Mouse (Mus musculus) heart, adult 9 months (tissue): Measurements from ENCODE around the gene Fam19a3.
"Not testable (repeated sequence)": the region's sequence is repeated elsewhere in the genome, so short reads cannot be mapped to it uniquely, and the experiment has no call there.

Experiments used
- DNase-seq, 2 experiments: peaks; one replicate each; pipeline ENCODE4 v3.0.0; 2022; ENCODE audit warnings: low spot score in 2 of 2

The Fam19a3 gene

GRCm38 (mm10) chr3:104781471-104781903, at the start of gene Fam19a3:
Gene Fam19a3 (minus strand): TSS chr3:104781840.
- peak in 1 of 2 experiments; percentile 72 for DNase-seq

- no peak for DNase-seq
These were observed 40.8 kb upstream of the Fam19a3 start for GRCm38 (mm10) chr3:104822413-104822812.

DNA sequence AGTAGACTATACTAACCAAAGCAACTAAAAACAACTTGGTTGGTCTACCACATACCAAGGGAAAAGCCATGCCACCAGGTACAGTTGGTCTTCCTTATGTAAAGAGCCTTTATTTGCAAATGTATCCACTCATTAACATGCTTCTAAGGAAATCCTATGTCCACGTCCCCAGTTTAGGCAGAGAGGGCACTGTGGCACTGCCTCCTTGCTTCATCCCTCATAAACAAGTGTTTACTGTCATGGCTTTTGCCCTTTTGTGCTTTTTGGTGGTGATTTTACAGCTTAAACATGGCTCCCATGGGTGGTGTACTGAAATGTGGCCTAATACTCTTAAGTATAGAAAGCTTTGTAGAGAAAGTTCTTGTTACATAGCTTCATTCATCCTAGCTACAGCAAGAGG, 38.8 kb upstream of the Fam19a3 start:
- no peak for DNase-seq

GRCm38 (mm10) chr3:104818749-104819134, 37.1 kb upstream of the Fam19a3 start:
- DNase-seq = peak in 1 of 2 experiments; percentile 15

- DNase-seq = peak; percentile 70 to 72
These were observed 36.5 kb upstream of the Fam19a3 start, which contains the start of gene Mov10 for GRCm38 (mm10) chr3:104817991-104818748. Gene Mov10 (minus strand): TSS chr3:104818563.

DNA sequence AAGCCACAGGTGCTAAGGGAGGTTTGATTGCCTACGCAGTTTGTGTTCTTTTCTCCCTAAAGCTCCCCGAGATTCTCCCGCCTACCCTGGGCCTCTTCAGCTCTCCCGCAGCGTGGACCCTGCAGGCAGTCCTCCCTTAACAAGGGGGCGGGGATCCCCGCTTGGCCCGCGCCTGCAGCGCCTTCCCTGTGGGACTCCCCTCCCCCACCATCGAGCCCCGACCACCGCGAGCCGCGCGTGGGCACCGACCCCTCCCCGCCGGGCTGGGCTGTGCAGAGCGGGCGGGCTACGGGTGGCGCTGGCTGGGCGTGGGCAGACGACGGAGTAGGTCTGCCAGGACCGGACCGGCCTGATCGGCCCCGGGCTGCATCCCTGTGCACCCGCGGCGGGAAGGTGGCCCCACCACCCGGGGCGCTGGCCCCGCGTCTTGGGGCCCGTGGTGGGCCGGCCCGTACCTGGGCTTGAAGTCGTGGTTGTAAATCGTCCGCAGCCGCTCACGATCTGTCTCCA, 35.9 kb upstream of the Fam19a3 start:
- peak; percentile 46 to 58 for DNase-seq

DNA sequence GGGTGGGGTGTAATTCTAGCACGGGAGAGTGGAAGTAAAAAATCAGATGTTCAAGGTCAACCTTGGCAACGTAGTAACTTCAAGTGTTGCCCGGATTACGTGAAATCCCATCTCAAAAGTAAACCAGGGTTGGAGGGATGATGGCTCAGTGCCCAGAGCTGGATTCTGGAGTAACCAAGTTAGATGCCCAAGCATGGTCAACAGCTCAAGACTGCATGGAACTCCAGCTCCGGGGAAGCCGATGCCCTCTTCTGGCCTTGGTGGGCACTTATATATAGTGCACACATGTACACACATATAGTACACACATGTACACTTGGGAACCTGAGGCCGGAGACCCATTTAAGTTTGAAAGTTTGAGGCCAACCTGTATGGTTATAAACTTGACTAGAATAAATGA, 34.5 kb upstream of the Fam19a3 start:
- DNase-seq = no peak

- DNase-seq = no peak
These were observed 33.7 kb upstream of the Fam19a3 start for GRCm38 (mm10) chr3:104815346-104815745.

DNA sequence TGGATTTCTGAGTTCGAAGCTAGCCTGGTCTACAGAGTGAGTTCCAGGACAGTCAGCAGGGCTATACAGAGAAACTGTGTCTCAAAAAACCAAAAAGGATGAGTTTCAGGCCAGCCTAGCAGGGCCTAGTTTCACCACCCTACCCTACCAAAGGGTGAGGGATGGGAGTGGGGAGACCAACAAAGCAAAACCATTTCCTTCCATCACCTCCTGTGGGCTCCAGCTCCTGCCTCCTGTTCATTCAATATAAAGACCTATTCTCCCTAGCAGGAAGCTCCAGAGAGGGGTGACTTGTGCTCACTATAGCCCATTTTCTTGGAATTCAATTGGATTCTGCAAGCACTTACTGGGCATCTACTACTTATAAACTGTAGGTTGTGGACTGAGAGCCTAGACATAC, 33.1 kb upstream of the Fam19a3 start:
- no peak for DNase-seq

- DNase-seq = not testable (repeated sequence)
These were observed 31.6 kb upstream of the Fam19a3 start for GRCm38 (mm10) chr3:104813227-104813626.

GRCm38 (mm10) chr3:104812254-104812653, 30.6 kb upstream of the Fam19a3 start:
- no peak for DNase-seq

DNA sequence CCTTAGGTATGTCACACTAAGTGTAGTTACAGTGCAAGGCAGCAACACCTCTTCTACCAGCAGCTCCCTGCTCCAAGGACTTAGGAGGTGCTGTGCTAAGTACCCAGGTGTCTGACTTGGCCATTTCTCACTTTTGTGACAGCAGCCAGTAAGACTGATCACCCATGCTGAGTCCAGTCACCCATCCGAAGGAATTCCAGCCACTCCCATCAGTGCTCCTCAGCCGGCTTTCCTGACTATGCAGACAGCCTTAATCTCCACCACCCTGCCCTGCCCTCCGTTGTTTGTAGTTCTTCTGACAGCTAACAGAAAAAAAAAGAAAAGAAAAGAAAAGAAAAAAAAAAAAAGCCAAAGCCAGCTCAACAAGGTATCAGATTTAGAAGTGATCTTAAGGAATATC, 30.1 kb upstream of the Fam19a3 start:
- DNase-seq = no peak

- no peak for DNase-seq
These were observed 23.9 kb upstream of the Fam19a3 start for GRCm38 (mm10) chr3:104805539-104805938.

- no peak for DNase-seq
These were observed 22.7 kb upstream of the Fam19a3 start for GRCm38 (mm10) chr3:104804312-104804711.

DNA sequence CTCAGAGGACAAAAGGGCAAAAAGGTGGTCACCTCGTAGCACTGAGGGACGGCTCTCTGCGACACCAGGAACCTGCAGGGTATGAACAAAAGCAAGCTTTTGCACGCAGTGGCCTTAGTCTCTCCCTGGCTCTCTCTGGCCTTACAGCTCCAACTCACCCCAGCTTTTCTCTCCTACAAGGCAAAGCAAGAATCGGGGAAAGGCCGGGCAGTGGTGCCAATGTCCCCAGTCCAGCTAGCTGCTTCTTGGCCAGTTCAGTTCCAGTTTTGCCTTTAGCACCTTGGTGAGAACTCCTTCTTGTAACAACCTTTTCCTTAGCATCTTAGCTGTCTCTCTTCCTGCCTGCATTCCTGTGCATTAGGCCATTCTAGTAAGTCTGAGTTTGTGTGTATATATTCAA, 19.8 kb upstream of the Fam19a3 start:
- DNase-seq = no peak

DNA sequence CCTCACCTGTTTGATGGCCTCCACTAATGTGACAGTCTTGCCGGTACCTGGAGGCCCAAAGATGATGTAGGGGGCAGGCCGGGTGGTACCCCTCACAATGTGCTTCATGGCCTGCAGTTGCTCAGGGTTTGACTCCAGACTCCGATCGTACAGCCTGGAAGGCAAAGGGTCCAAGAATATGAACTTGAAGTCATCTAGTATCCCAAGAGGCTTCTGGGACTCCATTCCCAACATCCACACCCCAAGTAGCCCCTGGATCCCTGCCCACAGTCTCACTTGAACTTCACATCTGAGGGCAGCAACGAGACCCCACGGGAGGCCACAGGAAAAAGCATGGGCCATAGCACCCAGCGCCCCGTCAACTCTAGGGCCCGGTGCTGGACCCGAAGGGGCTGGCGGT, 19.0 kb upstream of the Fam19a3 start:
- DNase-seq = no peak

DNA sequence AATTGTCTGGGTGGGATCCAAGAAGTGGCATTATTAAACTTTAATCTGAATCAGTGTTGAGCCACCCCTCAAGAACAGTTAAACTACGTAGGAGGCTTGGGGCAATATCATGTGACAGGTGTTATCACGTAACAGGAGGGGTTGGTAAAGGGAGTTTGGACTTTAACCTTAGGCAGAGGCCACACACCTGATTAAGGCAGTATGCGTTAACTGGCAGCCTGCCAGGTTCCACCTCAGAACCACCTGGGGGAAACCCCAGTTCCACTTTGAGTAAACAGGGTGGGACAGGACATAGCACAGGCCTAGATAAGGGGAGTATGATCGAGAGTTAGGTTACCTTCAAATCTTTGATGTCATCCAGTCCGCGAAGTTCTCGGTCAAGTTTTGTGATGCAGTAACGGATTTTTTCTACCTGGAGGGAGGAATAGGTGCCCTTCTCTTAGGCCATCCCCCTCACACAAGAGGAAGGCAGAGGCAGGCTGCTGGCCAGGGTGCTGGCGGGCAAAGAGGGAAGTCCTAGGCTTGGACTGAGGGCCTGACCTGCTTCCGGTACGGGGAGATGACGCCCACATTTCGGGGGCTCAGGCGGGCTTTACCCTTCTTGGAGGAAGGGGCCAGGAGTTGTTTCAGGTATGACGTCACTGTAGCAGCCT, 14.9 kb upstream of the Fam19a3 start:
- no peak for DNase-seq

DNA sequence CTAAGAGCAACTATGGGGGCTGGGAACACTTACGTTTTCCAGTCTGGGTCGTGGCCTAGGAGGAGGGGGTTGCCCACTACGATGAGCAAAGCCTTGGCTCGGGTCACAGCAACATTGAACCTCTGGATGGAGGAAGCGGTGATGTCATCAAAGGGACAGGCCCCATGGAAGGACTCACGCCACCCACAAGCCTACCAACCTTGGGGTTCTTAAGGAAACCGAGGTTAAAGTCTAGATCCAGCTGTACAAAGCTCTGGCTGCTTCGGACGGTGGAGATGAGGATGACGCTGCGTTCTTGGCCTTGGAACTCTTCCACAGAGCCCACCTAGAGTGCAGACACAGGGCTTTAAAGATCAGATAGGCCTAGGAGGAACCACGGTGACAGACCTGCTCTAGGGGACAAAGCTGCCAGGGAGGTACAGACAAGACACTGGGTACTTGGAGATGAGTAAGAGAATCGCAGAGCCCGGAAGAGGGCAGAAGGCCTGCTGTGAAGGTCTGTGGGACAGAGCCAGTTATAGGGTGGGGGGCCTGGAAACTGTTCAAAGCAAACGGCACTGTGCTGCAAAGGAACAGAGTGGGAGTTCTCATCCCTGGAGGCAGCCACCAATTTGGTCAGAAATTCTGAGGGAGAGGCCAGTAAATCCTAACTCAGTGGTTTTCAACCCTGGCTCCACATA, 14.2 kb upstream of the Fam19a3 start:
- DNase-seq = no peak

DNA sequence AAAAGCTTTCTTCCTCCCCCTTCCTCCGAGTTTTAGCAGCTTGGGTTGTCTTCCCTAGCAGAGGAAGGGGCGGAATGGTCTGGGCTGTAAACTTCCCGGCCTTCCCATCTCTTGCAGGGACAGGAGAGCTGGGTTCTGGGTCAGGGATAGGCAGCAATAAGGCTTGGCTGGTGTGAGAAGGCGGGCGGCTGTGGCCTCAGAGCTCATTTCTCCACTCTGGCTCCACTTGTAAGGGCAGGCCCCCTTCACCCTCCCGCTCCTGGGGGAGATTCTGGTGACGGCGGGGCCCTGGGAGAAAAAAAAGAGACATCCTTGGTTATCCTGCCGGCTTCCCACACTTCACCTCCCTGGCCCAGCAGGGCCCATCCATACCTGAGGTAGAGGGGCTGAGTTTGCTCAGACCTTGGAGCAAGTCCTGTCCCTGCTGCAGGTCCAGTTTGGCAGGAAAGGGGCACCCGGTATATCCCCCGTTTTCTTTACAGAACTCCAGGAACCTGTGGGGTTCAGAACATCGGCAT, 13.4 kb upstream of the Fam19a3 start:
- DNase-seq = no peak

DNA sequence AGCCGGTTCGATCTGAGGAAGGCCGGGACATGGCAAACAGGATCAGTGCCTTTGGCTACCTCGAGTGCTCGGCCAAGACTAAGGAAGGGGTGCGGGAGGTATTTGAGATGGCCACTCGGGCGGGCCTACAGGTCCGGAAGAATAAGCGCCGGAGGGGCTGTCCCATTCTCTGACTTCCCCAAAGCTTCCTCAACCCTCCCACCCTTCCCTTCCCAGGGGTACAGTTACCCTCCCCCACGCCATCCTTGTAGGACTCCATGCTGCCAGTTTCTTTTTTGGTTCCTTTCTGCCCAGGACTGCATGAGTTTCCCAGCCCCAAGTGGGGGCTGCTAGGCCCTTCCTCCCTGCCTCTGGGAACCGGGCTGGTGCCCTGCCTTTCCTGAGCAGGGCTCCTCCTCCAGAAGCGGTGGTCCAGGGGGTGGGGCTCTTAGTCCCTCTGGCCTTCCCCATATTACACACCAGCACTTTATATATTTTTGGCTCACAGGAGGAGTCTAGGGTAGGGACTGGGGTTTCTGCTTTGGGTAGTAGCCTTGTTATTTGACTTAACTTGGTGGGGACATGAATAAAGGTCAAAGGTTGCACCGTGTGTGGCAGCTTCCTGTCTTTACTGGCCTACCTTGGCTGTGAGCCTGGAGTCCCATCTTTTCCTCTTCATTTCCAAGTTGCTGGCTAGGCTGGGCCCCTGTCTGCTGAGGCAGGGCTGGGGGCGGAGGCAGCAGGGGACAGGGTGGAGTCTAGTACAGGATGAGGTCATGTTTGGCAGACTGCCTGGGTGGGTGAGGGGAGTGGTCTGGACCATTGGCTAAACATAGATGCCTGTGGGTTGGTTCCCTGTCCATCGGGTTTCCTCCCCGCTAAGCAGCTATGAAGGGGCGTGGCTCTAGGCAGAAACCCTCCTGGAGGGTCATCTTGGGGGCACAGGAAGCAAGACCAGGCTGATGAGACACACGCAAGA, 12.5 kb upstream of the Fam19a3 start:
- DNase-seq = peak; percentile 96
